Mouse (Mus musculus) frontal cortex, postnatal 14 days (tissue): ENCODE measurements around the gene Kctd3.
"Not testable (repeated sequence)": the region's sequence is repeated elsewhere in the genome, so short reads cannot be mapped to it uniquely, and the experiment has no call there.

Source experiments
- DNase-seq, 2 experiments: peaks; one replicate each; pipeline ENCODE4 v3.0.0; 2022; ENCODE audit warnings: low spot score in 2 of 2

The Kctd3 gene

DNA sequence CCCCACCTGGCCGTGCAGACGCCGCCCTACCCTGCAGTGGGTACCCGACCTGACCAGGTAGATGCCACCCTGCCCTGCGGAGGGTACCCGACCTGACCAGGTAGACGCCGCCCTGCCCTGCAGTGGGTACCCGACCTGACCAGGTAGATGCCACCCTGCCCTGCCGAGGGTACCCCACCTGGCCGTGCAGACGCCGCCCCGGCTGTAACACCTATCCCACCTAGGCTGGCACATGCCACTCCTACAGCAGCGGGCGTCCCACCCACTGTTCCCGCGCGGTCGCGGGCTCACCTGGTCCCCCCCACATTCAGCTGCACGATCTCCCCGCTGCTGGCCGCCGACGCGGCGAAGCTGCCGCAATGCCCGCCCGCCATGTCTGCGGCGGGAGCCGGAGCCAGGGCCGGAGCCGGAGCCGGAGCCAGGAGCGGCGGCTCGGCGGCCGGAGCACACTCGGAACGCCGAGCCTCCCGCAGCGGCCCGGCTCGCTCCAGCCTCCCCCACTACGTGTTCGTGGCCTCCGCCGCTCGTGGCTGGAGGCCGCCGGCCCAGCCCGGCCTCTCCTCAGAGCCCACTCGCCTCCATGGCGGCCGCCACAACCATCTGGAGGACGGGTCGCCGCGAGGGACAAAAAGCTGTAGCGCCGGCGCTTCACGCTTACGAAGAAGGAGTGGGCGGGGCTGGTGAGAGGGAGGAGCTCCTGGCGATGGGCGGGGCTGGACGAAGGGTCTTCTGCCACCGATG is at the start of gene Kctd3:
TSS of gene Kctd3 (minus strand) at position 603 of the 741 bp plus-strand sequence.
- peak; percentile 90 to 96 for DNase-seq

DNA sequence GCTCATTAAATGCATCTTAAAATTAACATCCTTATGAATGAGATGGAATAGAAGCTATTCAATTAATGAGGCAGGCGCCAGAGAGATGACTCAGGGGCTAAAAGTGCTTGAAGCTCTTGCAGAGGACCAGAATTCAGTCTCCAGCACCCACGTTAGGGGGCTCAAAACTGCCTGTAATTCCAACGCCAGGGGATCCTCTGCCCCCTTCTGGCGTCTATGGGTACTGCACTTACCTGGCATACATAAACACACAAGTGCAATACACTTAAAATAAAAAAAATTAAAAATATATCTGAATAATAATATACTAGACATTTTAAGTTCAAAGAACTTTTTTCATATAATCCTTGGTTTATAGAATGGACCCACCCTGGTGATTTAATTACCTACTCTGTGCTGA is 49.8 kb upstream of the Kctd3 start:
- no peak for DNase-seq

DNA sequence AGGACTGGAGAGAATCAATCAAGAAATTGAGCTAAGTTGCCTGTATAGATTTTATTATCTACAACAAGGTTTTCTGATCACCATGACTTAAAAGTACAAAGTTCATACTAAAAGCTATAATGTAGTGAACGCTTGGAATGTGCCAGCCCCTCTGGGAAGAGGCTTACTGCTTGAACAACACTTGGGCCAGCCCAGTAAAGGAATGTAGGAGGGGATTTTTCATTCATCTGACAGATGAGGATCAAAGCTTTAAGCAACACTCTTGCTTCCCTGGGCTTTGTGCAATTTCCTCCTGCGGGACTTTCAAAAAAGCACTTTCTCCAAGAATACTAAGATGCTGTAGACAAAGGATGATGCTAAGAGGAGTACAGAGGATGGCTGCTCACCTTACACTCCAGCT is 48.3 kb upstream of the Kctd3 start:
- DNase-seq: no peak

DNA sequence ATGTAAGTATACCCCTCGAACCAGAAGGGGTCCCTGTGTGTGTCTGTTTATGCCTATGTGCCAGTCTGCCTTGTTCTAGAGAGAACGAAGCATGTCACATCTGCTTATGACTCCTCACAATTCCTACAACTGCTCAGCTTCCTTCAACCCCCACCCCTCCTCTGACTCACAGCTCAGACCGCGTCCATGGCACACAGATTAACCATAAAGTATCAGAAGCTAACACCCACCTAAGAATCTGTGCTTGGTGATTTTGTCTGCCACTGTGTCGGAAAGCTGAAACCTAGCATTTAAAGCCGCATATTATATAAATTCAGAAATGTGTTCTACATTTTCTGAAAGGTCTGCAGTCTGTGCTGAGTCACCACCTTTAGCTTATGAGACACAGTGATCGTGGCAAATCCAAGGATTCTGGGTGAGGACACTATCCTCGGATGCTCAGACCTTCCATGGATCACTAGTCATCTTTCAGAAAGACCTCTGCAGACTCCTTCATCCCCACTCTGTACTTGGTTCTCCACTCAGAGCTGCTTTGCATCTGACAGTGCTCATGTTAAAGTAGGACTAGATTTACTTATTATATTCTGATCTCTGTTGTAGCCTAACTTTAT is 47.4 kb upstream of the Kctd3 start:
- no peak for DNase-seq

DNA sequence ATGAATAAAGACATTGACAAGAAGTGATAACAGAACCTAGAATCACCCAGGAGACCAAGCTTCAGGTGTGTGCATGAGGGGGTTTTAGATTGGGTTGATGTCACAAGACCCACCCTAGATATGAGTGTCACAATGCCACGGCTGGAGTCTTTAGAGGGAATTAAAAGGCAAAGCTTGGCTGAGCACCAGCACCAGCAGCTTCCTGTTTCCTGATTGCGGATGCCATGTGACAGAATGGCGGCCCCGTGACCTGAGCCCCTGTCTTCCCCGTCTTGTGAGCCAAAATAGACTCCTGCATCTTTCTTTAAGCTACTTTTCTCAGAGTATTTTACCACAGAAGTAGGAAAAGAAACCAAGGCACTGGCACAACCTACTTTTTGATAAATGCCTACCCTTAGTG is 46.5 kb upstream of the Kctd3 start:
- no peak for DNase-seq

DNA sequence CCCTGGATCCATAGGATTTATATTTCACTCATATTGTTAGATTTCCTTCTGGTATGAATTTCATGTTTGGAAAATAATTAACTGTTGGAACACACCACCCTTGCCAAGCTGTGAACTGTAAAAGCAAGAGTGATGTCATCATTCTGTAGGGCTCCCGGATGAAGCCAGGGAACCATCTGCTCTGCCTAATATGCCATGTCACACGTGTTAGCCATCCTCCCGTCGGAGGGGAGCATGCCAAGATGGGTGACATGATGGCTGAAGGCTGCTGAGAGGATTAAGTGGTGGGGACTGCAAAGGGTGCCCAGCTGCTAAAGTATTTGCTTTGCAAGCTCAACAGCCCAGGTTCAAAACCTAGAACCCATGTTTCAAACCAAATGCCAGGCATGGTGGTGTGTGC is 44.5 kb upstream of the Kctd3 start:
- DNase-seq: no peak

DNA sequence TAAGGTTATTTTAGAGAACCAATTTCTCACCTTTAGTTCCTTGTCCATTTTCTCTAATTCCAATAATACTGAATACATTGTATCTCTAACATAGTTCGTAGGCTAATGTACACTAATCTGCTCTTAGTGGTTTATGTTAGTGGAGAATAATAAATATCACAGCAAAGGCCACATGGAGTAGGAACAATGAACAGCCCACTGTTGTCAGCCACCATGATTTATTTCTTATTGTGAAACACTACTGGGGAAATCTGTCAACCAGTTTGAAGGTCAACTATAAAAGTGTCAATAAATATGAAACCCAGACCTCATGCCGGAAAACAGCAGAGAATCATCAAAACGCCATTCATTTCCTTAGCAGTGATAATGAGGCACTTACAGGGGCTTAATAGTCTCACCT is 42.5 kb upstream of the Kctd3 start:
- DNase-seq: no peak

DNA sequence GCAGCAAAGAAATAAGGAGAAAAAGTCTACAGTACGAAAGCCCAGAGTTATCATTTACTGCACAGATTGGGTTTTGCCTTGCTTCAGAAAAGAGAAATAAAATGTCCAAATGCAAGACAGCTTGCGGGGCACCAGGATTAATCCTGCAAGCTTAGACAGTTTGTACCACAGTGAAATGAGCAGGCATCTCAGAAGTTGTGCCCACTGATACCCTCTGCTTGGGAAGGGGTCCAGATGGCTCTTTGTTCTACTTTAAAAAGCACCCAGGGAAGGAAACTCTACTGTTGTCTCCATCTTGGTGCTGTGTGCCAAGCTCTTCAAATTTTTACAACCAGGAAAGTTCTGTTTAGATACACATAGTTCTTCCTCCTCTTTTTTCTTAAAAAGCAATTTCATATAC is 40.7 kb upstream of the Kctd3 start:
- no peak for DNase-seq

DNA sequence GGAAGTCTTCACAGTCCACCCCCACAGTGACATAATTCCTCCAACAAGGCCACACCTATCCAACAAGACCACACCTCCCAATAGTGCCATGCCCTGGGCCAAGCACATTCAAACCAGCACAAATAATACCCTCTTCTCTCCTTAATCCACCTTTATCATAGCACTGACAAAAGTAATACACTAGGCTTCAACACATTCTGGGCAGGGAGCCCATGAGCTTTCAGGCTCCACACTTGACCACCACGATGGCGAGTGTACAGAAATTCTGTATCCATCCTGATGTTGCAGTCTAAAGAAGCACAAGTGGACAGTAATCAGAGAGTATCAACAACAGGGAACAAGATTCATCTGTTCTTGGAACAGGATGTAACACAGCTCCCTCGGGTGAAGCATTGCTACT is 40.3 kb upstream of the Kctd3 start:
- no peak for DNase-seq

DNA sequence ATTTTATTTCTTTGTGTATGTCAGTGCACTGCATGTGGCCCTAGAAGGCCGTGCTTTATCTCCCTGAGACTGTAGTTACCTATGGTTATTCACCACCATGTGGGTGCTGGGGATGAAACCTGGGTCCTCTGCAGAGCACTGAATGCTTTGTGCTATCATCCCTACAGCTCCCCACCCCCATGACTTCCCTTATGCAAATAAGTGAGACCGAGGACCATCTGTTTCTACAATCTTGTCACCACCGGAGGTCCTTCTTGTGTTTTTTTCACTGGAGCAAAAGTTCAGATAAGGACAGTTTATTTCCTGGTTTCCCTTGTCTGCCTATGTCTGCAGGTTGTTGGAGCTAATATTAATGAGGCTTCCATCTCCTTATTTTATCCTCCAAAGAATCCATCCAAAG is 39.2 kb upstream of the Kctd3 start:
- no peak for DNase-seq

DNA sequence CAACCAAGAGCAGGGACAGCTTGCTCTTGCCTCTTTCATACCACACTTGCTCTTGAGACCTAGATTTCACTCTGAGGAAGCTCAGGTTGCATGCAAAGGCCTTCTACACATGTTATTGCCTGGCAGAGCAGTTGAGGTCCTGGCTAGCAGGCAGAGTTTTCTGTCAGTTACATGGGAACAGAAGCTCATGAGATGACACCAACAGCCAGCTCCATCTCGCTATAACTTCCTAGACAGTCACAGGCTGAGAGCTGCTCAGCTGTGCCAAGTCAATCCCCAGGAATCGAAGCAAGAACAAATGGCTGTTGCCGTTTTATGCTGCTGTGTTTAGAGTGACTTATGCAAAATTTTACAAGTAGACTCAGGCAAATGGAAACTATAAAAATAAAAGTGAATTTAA is 38.7 kb upstream of the Kctd3 start:
- no peak for DNase-seq

DNA sequence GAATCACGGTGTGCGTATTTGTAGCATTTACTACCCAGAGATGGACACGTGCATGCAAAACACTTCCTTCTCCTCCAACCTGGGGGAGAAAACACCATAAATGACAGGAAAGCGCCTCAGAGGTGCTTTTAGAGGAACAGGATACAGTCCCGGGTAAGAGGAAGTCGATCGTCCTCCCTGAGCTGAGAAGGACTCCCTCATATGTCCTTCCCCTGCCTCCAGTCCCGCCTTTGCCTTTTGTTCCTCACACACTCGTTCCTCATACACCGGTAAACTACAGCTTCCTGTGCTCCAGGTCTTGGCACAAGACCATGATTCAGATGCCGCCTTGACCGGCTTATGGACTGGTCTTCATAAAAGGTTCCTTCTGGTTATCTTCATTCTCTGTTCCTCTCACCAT is 33.6 kb upstream of the Kctd3 start:
- DNase-seq: no peak

DNA sequence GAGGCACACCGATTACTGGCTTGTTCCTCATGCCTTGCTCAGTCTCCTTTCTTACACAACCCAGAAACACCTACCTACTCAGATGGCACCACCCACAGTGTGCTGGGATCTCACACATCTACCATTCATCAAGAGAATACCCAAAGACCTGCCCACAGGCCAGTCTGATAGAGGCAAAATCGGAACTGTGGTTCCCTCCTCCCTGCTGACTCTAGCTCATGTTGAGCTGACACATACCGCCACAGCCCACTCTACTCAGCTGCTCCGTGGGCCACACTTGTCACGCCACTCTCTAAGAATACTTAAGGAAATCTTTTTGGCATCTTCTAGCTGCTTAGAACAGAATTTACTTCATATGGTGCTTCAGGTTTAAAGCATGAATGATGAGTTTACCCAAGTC is 31.7 kb upstream of the Kctd3 start:
- peak; percentile 23 to 64 for DNase-seq

DNA sequence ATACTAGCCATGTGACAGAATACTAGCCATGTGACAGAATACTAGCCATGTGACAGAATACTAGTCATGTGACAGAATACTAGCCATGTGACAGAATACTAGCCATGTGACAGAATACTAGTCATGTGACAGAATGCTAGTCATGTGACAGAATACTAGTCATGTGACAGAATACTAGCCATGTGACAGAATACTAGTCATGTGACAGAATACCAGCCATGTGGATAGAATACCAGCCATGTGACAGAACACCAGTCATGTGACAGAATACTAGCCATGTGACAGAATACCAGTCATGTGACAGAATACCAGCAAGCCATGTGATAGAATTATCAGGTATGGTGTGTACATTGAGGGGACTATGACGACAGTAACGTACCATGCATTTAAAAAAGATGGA is 25.2 kb upstream of the Kctd3 start:
- DNase-seq: not testable (repeated sequence)

DNA sequence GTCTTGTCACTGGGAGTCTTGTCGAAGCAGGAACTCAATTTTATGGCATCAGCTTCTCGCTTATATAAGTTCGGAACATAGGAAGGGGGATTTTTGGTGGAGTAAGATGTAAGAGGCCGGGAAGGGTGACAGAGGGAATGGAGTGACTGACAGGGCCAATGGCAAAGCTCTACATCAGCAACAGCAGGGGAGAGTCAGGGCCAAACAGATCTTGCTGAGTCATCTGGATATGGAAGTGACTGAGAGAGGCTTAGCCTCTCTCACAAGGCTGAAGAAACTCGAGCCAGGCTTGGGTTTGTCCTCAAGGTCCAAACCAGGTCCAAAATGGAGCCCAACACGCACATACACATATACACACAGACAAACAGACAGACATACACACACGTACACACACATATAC is 23.3 kb upstream of the Kctd3 start:
- no peak for DNase-seq

DNA sequence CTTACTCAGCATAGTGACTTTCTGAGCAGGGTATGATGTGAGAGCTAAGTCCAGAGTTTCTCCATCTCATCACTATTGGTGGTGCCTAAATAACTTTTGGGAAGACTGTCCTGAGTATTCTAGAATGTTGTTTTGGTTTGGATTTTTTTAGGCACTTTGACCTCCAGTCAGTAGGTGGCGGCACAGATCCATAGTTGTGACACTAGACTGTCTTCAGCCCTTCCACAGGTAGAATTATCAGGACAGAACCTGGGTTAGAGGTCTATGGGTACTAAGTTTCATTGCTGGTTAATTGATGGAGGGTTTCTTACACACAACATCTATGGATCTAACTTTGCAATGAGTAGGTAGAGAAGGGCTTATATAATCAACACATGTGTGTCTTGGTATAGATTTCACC is 20.6 kb upstream of the Kctd3 start:
- DNase-seq: no peak

DNA sequence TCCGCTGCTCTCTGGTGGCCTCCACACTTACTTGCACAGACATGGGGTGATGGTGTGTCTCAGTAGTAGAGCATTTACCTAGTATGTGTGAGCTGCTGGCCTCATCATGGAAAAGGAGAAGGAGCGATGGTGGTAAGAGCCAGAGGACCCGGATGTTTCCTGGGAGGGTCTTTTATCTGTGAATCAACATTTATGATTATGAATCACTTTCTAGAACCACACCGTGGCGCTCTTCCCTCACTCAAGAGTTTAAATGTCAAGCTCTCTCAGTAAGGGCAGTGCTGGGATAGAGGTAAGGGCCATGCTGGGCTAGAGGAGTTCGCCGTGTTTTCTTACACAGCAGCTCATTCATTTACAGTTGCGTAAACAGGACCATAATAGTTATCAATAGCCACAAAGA is 19.2 kb upstream of the Kctd3 start:
- DNase-seq: peak in 1 of 2 experiments; percentile 24

DNA sequence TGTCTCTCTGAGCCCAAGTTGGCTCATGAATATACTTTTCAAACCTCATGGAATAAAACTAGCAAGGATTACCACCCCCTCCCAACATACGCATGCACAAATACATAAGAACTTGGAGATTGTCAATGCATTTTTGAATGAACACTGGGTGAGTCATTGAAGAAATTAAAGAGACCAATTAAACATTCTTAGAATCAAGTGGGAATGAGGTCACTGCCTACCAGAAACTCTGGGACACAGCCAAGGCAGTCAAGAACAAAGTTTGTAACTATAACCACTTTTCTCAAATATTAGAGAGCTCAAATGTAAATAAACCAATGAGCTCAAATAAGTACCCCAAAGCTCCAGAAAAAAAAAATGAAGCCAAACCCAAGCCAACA is 16.1 kb upstream of the Kctd3 start:
- DNase-seq: no peak

DNA sequence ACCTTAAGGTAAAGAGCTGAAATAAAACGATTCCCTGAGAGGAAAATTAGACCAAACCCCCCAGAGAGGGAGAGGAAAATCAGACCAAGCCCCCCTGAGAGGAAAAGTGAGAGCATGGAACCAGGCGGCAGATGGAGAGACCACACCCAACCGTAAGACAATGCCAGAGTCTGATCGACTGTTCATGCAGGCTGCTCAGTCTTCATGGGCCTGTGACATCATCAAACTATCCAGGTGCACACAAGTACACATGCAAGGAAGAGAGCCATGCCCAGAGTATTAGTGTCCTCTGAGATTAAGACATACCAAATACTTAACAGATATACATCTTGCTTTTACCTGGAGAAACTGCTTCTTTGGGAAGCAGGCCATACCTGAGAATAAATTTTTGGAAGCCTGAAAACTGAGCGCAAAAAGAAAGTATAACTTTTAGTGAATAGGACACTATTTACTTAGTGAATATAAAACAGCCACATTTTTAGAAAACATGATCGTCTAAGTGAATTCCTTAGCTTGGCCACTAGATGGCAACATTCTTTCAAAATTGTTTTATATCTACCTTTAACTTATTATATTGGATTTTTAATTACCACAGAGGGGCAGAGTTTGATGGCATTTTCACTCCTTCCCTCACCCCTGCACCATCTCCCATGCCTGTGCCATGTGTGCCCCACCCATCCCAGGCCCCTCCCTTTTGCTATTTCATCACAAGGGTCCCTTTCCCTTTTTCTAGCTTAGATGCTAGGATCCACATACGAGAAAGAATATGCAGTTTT is 15.5 kb upstream of the Kctd3 start:
- no peak for DNase-seq

DNA sequence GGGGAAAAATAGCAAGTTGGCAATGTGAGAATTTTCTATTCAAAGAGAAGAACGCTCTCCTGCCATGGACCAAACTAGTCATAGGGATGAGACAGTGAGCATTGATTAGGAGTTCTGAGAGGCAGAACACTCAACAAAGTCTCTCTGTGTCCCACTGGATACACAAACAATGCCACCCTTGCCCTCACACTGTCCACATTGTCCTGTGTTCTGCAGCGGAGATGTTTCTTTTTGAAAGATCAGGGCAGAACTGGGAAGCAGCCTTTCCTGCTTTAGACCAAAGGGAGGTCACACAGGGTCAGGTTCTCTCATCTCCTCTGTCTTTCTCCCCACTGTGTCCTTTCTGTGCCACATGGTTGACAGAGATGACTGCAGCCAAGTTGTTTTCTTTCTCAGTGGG is 7.7 kb upstream of the Kctd3 start:
- DNase-seq: no peak

DNA sequence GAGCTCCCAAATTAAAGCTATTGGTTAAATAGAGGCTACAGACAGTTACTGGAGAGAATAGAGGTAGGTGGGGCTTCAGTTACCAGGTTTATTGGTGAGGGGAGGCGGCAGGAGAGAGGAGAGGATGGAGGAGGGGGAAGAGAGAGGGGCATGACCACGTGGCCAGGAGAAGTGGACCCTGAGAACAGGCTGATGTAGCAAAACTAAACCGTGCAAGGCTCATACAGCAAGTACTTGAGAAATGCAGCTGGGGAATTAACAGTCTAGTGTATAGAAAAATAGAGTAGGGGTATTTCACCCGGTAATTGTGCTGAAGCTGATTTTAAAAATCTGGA is 5.9 kb upstream of the Kctd3 start:
- DNase-seq: no peak

DNA sequence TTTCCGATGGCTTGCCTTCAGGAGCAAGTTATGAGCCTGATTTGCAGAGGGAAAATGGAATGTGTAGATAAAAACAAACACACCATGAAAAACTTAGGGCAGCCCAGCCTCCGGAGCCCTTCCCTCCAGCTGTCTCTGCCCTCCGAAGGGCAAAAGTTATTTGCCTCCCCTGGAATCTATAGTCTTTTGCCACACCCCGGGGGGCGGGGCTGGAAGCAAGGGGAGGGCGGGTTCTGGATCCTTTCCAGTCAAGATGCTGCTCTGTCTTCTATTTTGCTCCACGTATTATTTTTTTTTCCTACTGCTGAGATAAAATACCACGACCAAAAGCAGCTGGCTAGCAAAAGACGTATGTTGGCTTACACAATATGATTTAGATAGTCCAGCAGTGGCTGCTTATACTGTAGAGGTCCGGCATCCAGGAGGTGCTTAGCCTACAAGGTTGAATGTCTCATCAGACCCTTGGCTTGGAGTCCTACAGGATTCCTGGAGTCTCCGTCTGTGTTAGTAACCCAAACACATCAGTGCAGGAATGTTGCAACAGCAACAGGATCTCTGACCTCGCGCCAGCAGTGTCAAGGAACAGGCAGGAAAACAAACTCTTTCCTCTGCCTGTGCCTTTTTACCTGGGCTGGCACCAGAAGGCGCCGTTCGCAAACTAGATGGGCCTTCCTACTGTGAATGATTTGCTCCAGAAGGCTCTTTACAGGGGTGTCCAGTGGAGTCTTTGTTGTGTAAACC is 5.4 kb upstream of the Kctd3 start:
- no peak for DNase-seq

DNA sequence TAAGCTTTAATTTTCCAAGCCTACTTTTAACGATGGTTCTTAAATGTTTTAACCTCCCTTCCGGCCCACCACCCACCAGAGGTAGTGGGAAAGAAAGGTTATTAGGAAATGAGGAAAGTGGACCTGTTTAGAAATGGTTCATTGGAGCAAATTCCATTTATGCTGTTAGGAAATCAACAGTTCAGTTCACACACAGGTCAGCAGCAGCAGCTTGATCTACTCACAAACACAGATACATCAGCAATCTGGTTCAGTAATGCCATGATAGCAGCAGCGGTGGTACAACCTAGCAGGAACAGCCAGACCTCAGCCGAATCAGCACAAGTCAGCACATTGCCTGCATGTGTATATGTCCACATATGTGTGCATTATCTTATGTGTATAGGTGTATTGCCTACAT is 3.0 kb upstream of the Kctd3 start:
- DNase-seq: no peak
